Mouse (Mus musculus): ENCODE measurements at regions not wholly inside any gene's neighbourhood (a gene's known extent, or its start where the extent isn't known, plus 50 kb on each side); places are given as distances from the start of the nearest gene placed in this dataset.
"Not testable (repeated sequence)": the region's sequence is repeated elsewhere in the genome, so short reads cannot be mapped to it uniquely, and the experiment has no call there.

DNA sequence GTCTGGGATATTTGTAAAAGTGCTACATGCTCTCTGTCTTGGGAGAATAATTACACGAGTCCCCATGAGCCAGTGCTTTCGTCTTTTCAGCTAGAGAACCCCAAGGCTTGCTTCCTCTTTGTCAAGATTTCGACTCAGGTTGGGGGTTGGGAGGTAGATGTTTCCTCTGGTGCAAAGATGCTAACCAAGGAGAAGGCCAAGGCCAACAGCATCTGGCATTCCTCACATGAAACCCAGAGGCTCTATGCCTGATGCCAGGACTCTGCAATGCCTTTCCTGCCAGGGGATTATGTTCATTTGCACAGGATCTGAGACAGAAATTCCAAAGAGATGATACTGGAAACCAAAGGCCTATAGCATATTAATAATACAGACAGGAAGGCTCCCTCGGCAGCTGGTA, 198.2 kb upstream of the Six2 start:
- DNase-seq (ENCODE audit: low spot score) = no peak

DNA sequence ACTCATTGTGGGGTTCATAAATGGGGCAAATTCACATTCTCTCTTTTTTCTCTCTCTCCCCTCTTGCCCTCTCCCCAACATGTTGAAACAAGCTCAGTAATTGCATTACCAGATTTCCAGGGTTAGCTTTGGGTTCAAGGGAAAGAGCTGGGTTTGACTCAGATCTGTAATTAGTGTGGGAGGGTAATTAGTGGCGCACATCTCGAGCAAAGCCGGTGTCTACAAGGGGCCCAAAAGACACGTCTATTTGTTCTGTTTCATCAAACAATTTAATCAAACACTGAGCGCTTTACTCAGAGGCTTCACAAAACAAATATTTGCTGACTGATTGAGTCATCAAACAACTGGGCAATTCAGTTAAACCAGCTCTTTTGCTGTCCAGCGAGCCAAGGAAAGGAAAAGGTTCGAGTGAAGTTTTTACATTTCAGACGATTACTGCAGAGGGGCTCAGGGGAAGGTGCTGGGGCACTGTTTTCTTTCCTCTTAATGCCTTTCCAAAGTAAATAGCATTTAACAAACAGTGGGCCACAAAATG, 193.6 kb upstream of the Six2 start:
- DNase-seq (ENCODE audit: low spot score) = no peak

- DNase-seq (ENCODE audit: low spot score) = no peak
Measured at GRCm38 (mm10) chr17:85881046-85881445, 193.0 kb upstream of the Six2 start.

DNA sequence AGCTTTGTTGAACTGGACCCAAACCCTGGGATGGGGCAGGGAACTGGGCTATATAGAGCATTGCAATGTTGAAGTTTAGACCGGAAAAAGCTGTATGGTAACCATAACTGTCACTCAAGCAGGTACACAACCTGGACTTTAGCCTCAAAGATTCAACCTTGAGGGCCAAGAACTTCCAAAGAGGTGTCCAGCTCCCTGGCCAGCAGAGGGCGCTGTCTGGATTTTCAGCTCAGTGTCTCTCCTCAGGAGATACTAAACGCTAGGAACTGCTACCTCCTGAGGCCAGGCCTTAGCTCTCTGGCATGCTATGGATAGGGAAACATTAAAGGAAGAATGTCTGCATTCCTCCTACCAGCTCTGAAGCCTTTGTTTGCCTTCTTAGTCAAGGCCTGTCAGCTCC, 189.4 kb upstream of the Six2 start:
- peak; percentile 47 for DNase-seq (ENCODE audit: low spot score)

DNA sequence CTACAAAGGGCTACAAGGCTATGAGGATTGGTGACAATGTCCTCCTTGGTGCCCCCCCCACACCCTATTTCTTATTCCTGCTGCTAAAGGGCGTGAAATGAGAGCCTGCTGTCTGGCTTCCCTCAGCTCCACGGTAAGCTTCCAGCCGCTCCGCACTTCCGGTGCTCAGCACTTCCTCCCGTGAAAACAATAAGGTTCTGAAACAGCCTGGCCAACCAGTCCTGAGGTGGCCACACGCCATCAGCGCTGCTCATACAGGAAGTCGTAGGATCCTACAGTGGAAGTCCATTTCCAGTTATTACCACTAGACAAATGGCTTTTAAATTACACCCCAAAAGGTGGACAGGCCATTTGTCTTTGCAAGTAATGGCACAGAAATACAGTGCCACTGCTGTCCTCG, 188.8 kb upstream of the Six2 start:
- no peak for DNase-seq (ENCODE audit: low spot score)

DNA sequence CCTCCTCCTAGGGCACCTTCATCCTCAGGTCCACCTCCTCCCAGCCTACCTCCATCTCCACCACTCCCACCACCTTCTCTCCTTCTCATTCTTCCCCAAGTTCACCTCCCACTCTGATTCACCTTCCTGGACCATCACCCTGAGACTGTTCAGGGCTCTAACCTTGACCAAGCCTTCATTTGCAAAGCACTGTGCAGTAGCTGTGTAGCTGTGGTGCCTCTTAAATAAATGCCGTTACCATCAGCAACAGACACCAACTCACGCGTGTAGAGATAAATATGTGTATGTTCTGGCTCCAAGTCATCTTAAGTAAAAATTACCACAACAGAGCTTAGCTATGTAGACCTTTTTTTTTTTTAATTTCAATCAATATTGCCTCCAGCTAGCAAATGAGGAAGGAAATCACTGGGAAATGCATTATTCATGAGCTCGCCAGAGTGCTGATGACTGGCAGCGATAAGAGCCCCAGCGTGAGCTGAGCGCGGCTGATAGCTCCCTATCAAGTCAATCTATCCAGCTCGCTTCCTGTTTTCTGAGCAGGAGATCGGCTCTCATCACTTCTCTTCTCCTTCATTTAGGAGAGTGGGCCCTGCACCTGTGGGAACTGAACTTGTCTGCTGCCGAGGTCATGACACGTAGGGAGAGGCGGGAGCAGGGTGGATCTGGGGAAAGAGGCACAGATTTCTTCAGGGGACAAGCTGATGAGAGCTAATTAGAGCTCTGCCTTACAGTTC, 185.9 kb upstream of the Six2 start:
- no peak for DNase-seq (ENCODE audit: low spot score)

DNA sequence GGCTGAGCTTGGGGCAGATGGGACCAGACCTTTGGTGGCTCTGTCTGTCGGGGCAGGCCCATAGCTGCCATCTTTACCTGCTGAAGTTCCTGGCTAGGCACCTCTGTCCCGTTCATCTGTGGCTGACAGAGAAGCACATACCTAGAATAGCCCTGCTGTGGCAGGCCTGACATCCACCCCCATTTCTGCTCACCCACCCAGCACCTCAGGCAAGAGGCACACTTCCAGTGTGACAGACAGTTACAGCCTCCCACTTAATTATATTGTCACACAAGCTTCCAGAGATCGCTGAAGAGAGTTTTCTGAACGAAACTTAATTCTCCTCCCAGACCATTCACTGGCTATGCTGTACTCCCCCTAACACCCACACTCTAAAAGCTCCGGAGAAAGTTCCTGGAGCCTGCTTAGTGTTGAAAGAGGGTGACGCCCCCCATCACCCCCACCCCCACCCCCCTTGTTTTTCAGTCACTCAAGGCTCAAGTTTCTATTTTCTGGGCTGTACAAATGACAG, 184.9 kb upstream of the Six2 start:
- DNase-seq (ENCODE audit: low spot score) = no peak

DNA sequence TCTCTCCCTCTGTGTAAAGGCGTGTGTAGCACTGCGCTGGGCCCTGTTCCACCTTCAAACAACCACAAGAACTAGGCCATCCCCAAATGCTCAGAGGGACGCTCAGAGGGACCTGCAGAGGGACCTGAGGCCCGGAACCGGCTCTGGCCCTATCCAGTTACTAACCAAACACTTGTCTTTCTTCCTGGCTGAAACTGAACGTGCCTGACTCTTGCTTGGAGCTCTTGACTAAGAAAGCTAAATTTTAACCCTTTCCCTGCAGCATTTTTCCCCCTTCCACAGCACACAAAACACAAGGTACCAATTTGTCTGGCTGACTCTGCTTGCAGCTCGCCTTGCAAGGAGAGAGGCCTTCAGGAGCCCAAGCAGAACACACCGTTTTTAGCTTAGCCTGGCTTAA, 182.3 kb upstream of the Six2 start:
- no peak for DNase-seq (ENCODE audit: low spot score)

DNA sequence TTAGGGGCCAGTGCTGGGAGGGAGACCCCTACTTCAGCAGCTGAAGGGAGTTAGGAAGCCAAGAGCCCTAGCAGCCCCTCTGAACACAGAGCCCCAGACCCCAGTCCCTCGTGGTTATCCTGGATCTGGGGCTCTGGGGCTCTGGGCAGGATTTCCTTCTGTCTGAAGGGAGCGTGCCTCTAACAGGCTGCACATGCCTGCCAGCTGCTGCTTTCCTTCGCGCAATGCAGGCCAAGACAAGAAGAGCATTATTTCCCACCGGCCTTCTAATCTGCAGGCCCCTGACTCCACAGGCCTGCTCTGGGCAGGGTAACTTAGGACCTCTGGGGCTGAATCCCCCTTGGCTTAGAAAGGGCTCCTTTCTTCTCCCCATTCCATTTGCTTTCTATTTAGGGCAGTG, 181.1 kb upstream of the Six2 start:
- no peak for DNase-seq (ENCODE audit: low spot score)

DNA sequence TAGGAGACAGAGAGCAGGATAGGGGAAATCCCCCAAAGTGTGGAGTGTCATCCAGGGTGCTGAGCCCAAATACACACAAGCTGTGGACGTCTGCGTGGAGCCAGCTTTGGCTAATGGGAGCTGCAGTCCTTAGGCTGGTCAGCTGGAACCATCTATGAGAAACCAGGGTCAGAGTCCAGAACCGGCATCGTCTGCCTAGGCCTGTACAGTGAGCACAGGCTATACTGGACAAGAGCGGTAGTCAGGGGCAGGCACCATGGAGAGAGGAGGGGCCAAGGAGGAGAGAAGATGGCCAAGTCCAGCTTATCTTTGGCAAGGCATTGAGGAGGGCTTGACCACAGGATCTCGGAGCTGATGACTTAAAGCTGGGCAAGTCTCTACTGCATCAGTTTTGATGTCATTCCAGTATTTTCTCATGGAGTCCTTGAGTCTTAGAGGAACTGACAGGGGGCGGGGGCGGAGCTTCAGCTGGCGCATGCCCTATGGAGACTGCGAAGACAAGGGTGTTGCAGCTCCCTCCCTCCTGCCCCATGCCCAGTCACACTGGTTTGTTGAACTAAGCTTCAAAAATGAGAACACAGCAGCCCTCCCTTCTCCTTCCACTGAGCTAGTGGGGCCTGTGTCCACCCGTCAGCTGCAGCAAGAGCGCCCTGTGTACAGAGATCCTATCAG, 180.0 kb upstream of the Six2 start:
- no peak for DNase-seq (ENCODE audit: low spot score)

GRCm38 (mm10) chr17:85866581-85866980, 178.5 kb upstream of the Six2 start:
- DNase-seq (ENCODE audit: low spot score) = no peak

GRCm38 (mm10) chr17:85865940-85866339, 177.9 kb upstream of the Six2 start:
- no peak for DNase-seq (ENCODE audit: low spot score)

- DNase-seq (ENCODE audit: low spot score) = no peak
Measured at GRCm38 (mm10) chr17:85861328-85861727, 173.3 kb upstream of the Six2 start.

DNA sequence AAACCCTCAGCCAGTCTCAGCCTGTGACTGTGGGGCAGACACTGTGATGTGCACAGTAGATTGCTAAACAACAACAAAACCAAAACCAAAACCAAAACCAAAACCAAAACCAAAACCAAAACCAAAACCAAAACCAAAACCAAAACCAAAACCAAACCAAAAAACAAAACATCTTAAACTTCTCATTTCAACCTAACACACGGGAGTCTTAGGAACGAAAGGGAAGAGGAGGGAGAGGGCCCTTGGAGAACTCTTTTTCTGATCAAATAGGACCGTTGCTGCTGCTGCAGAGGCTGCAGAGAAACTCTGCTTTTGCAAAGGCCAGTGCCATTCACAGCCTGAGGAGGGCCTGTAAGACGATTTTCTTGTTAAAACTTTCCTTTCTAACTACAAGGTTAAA, 172.7 kb upstream of the Six2 start:
- DNase-seq (ENCODE audit: low spot score) = no peak

- DNase-seq (ENCODE audit: low spot score) = peak; percentile 38
Measured at GRCm38 (mm10) chr17:85859926-85860707, 172.0 kb upstream of the Six2 start.

DNA sequence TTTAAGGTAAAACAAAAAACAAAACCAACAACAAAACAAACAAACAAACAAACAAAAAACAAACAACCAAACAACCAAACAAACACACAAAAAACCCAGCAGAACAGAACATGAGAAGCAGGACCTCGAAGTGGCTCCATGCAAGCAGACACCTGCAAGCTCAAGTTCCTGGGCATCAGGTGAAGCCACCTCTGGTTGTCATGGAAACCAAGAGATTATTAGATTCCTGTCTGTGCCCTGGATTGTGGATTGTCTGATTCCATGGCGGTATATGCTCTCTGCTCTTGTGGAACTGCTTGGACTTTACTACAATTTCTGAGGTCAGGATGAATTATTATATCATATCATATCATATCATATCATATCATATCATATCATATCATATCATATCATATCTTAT, 170.4 kb upstream of the Six2 start:
- DNase-seq (ENCODE audit: low spot score) = no peak

DNA sequence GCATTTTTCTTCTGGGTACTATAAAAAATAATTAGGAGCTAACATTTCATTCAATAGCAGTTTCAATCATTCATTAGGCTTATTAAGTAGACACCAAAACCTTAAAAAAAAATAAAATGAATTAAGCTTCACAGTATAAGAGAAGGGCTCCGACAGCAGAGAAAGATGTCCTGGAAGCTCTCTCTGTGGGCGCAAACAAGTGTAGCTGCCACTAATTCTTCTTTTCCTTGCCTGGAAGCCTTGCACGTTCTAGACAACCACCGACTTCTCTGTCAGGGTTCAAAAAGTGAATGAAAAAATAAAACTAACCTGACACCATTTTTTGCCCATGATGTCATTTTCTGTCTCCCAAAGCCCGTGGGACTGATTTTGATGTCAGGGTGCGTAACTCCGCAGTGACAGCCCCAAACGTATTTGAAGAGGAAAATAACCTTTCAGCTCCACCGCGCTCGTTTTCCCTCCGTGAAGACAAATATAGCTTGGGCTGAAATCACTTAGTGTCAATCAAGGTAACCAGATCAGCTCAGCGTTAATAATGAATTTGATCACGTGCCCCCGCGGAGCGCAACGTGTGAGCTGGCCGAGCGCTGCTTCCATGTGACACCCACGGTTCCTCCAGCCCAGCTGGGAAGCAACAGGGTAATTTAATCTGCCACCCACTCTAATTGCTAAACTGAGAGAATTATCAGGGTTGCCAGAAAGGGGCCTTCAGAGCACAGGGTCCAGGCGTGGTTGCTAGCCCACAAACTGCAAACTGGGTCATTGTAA, 169.8 kb upstream of the Six2 start:
- DNase-seq (ENCODE audit: low spot score) = peak; percentile 73

DNA sequence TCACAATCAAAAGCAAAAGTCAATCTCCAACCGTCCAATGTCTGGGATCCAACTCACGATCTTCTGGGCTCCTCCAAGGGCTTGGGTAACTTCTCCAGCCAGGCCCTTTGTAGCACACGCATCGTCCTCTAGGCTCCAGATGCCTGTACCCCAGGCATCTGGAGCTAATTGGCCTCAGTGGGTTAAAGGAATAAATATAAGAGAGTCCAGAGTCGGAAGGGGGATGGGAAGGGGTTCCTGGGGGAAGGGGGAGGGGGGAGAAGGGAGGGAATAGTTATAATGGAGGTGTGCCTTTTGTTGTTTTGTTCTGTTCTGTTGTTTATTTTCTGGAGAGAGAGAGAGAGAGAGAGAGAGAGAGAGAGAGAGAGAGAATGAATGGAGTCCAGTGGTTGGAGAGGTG, 168.8 kb upstream of the Six2 start:
- DNase-seq (ENCODE audit: low spot score) = not testable (repeated sequence)

DNA sequence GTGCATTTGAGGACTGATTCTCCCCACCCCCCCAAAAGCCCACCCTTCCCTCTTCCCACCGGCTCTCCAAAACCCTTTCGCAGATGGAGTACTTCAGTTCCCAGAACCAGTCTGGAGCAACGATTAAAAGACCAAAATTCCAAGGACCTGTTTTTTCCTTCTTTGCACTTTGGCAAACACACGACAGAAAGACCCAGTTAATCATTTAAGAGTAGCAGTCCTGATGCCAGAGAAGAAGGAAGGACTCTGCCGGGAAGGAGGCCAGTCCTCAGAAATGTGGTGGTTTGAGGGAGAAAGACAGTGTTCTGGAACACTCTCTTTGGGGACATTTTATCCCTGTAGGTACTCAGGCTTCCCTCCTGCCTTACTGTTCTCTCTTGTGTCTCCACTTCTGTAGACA, 165.1 kb upstream of the Six2 start:
- DNase-seq (ENCODE audit: low spot score) = no peak

DNA sequence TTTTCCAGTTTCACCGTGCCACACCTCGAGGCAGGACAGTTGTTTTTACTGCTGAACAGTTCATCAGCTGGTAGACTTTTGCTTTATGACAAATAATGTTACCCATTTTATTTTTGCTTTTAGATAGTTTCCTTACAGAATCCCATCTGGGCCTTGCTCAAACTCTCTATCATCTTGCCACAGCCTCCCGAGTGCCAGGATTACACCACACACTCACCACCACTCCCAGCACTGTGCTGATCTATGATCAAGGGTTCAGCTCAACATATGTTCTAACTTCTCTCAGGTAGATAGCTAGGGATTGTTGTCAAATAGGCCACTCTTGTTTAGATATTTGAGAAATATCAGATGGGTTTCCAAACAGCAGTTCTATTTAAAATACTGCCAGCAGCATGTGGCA, 160.5 kb upstream of the Six2 start:
- DNase-seq (ENCODE audit: low spot score) = no peak

DNA sequence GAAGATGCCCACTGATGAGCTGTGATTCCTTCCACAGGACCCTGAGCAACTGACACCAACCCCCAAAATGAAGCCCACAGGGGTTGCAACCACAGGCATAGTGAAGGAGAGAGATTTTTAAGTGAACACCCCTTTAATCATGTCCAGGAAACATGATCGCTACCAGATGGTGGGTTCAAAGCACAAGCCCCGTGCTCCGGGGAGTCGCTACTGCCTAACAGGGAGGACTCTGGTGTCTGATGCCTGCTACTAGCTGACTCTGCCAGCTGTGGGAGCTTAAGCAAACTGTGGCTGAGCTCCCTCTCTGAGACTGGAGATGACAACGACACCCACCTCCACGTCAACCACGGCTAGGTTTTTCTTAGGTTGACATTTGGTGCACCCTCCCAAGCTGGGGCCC, 159.7 kb upstream of the Six2 start:
- DNase-seq (ENCODE audit: low spot score) = no peak

Data from gastrocnemius, adult 18-20 months (tissue).